Mouse (Mus musculus): ENCODE measurements around the gene Atp6v0c. TPM values are rescaled to one million over a fixed set of nuclear protein-coding genes. Genes with fewer than 3 reads are reported as not detected.

The Atp6v0c gene
- polyA plus RNA-seq, 1 experiment from 2014 or later, result 1,089 TPM

- no peaks in the 10 kb centered on the region for H3K27me3 ChIP-seq
- H3K36me3 ChIP-seq, result peaks cover 27% of the 10 kb centered on the region
- no peak for ATAC-seq (ENCODE audit: low read depth)
- H3K9me3 ChIP-seq, result no peaks in the 10 kb centered on the region
- H3K4me2 ChIP-seq, result peak overlapping the region; percentile 91
- peaks cover 57% of the 10 kb centered on the region for H3K4me1 ChIP-seq (replicated peaks)
- H3K9ac ChIP-seq, result peak overlapping the region; percentile 96; the same call in 1 of the 2 replicates
- no peak overlapping the region for H3K27ac ChIP-seq (replicated peaks)
- 90% methylated on average over 6 of the region's 6 CpGs for WGBS
- peak overlapping the region; percentile 96 for H3K4me3 ChIP-seq
Observed at GRCm38 (mm10) chr17:24167120-24167519, 2.4 kb downstream of the Atp6v0c start.

GRCm38 (mm10) chr17:24164566-24165259 lies 4.8 kb downstream of the Atp6v0c start:
- no peak for ATAC-seq (ENCODE audit: low read depth)
- Histone ChIP-seq H3K27ac (replicated peaks) (no peak overlapping the region), H3K4me1 (replicated peaks) (peaks cover 50% of the 10 kb centered on the region), H3K27me3 (no peaks in the 10 kb centered on the region), H3K9ac (no peak overlapping the region), H3K36me3 (peaks cover 33% of the 10 kb centered on the region), H3K9me3 (no peaks in the 10 kb centered on the region), H3K4me2 (no peak overlapping the region), H3K4me3 (no peak overlapping the region)
- WGBS, result 84% methylated on average over 11 of the region's 11 CpGs

GRCm38 (mm10) chr17:24163176-24163962 lies 6.1 kb downstream of the Atp6v0c start, which contains the start of gene Amdhd2:
Amdhd2 (minus strand) TSS chr17:24163766.
- Histone ChIP-seq H3K36me3 (peaks cover 35% of the 10 kb centered on the region), H3K9me3 (no peaks in the 10 kb centered on the region), H3K4me1 (replicated peaks) (peaks cover 48% of the 10 kb centered on the region), H3K27me3 (no peaks in the 10 kb centered on the region), H3K9ac (peak within 1 kb of the TSS; percentile 92), H3K27ac (replicated peaks) (peak within 1 kb of the TSS; percentile 89), H3K4me3 (peak within 1 kb of the TSS; percentile 82), H3K4me2 (peak within 1 kb of the TSS; percentile 98)
- ATAC-seq (ENCODE audit: low read depth), result peak; percentile 91
- WGBS, result under 1% methylated on average over 47 of the region's 47 CpGs

GRCm38 (mm10) chr17:24162584-24163175 lies 6.8 kb downstream of the Atp6v0c start:
- Histone ChIP-seq H3K4me1 (replicated peaks) (peaks cover 41% of the 10 kb centered on the region), H3K4me2 (peak overlapping the region; percentile 98), H3K9ac (peak overlapping the region; percentile 92), H3K27me3 (no peaks in the 10 kb centered on the region), H3K4me3 (peak overlapping the region; percentile 82), H3K27ac (replicated peaks) (peak overlapping the region; percentile 89), H3K9me3 (no peaks in the 10 kb centered on the region), H3K36me3 (peaks cover 40% of the 10 kb centered on the region)
- 27% methylated on average over 17 of the region's 17 CpGs for WGBS
- peak; percentile 37 for ATAC-seq (ENCODE audit: low read depth)

- 79% methylated on average over 5 of the region's 5 CpGs for WGBS
- H3K27me3 ChIP-seq, result no peaks in the 10 kb centered on the region
- no peak overlapping the region for H3K4me3 ChIP-seq
- ATAC-seq (ENCODE audit: low read depth), result no peak
- H3K36me3 ChIP-seq, result peaks cover 40% of the 10 kb centered on the region
- H3K9ac ChIP-seq, result no peak overlapping the region
- H3K4me1 ChIP-seq (replicated peaks), result peaks cover 29% of the 10 kb centered on the region
- no peak overlapping the region for H3K4me2 ChIP-seq
- H3K27ac ChIP-seq (replicated peaks), result no peak overlapping the region
- H3K9me3 ChIP-seq, result no peaks in the 10 kb centered on the region
Observed at GRCm38 (mm10) chr17:24161466-24161865, 8.0 kb downstream of the Atp6v0c start.

GRCm38 (mm10) chr17:24157526-24157925 lies 12.0 kb downstream of the Atp6v0c start:
- WGBS, result 95% methylated on average over 4 of the region's 4 CpGs

GRCm38 (mm10) chr17:24157121-24157520 lies 12.4 kb downstream of the Atp6v0c start:
- H3K27me3 ChIP-seq, result no peaks in the 10 kb centered on the region
- H3K4me3 ChIP-seq, result no peak overlapping the region
- no peak overlapping the region for H3K4me2 ChIP-seq
- H3K27ac ChIP-seq (replicated peaks), result no peak overlapping the region
- H3K9me3 ChIP-seq, result no peaks in the 10 kb centered on the region
- ATAC-seq (ENCODE audit: low read depth), result no peak
- WGBS, result 92% methylated on average over 6 of the region's 6 CpGs
- H3K4me1 ChIP-seq (replicated peaks), result peaks cover 7% of the 10 kb centered on the region
- H3K36me3 ChIP-seq, result peaks cover 37% of the 10 kb centered on the region
- H3K9ac ChIP-seq, result no peak overlapping the region

More at GRCm38 (mm10) chr17:24157526-24157925, 12.0 kb downstream of the Atp6v0c start:
- no peak overlapping the region for H3K4me3 ChIP-seq
- no peak overlapping the region for H3K9ac ChIP-seq
- no peak for ATAC-seq (ENCODE audit: low read depth)
- no peak overlapping the region for H3K27ac ChIP-seq (replicated peaks)
- peaks cover 7% of the 10 kb centered on the region for H3K4me1 ChIP-seq (replicated peaks)
- H3K36me3 ChIP-seq, result peaks cover 37% of the 10 kb centered on the region
- H3K4me2 ChIP-seq, result no peak overlapping the region
- H3K27me3 ChIP-seq, result no peaks in the 10 kb centered on the region
- no peaks in the 10 kb centered on the region for H3K9me3 ChIP-seq

- Histone ChIP-seq H3K4me1 (replicated peaks) (peaks cover 9% of the 10 kb centered on the region), H3K27me3 (no peaks in the 10 kb centered on the region), H3K9me3 (no peaks in the 10 kb centered on the region), H3K36me3 (peaks cover 37% of the 10 kb centered on the region), H3K9ac (no peak overlapping the region), H3K4me3 (no peak overlapping the region), H3K27ac (replicated peaks) (no peak overlapping the region), H3K4me2 (no peak overlapping the region)
- no peak for ATAC-seq (ENCODE audit: low read depth)
- WGBS, result 87% methylated on average over 3 of the region's 3 CpGs
Observed at GRCm38 (mm10) chr17:24156394-24156793, 13.1 kb downstream of the Atp6v0c start.

GRCm38 (mm10) chr17:24155742-24156141 lies 13.8 kb downstream of the Atp6v0c start:
- 90% methylated on average over 9 of the region's 9 CpGs for WGBS
- Histone ChIP-seq H3K9me3 (no peaks in the 10 kb centered on the region), H3K9ac (no peak overlapping the region), H3K36me3 (peaks cover 37% of the 10 kb centered on the region), H3K4me2 (no peak overlapping the region), H3K27ac (replicated peaks) (no peak overlapping the region), H3K4me3 (no peak overlapping the region), H3K4me1 (replicated peaks) (peaks cover 9% of the 10 kb centered on the region), H3K27me3 (no peaks in the 10 kb centered on the region)
- ATAC-seq (ENCODE audit: low read depth), result no peak

- 77% methylated on average over 3 of the region's 3 CpGs for WGBS
Observed at GRCm38 (mm10) chr17:24154463-24154862, 15.0 kb downstream of the Atp6v0c start.

GRCm38 (mm10) chr17:24151890-24152563 lies 17.5 kb downstream of the Atp6v0c start:
- peak overlapping the region; percentile 31 for H3K4me3 ChIP-seq
- WGBS, result 1% methylated on average over 26 of the region's 26 CpGs
- no peaks in the 10 kb centered on the region for H3K9me3 ChIP-seq
- peaks cover 16% of the 10 kb centered on the region for H3K36me3 ChIP-seq
- no peaks in the 10 kb centered on the region for H3K27me3 ChIP-seq
- H3K27ac ChIP-seq (replicated peaks), result no peak overlapping the region
- H3K9ac ChIP-seq, result peak overlapping the region; percentile 61
- peak overlapping the region; percentile 59 for H3K4me2 ChIP-seq
- peaks cover 9% of the 10 kb centered on the region for H3K4me1 ChIP-seq (replicated peaks)
- ATAC-seq (ENCODE audit: low read depth), result peak; percentile 82

More at GRCm38 (mm10) chr17:24154463-24154862, 15.0 kb downstream of the Atp6v0c start:
- Histone ChIP-seq H3K27ac (replicated peaks) (no peak overlapping the region), H3K9ac (no peak overlapping the region), H3K9me3 (no peaks in the 10 kb centered on the region), H3K27me3 (no peaks in the 10 kb centered on the region), H3K4me2 (no peak overlapping the region), H3K36me3 (peaks cover 32% of the 10 kb centered on the region), H3K4me1 (replicated peaks) (peaks cover 9% of the 10 kb centered on the region), H3K4me3 (no peak overlapping the region)
- ATAC-seq (ENCODE audit: low read depth), result no peak

Data from neural tube, embryonic 13.5 days (tissue).